Mouse (Mus musculus): ENCODE data around the gene Fbxw11.
"Not testable (repeated sequence)": the region's sequence is repeated elsewhere in the genome, so short reads cannot be mapped to it uniquely, and the experiment has no call there.

DNA sequence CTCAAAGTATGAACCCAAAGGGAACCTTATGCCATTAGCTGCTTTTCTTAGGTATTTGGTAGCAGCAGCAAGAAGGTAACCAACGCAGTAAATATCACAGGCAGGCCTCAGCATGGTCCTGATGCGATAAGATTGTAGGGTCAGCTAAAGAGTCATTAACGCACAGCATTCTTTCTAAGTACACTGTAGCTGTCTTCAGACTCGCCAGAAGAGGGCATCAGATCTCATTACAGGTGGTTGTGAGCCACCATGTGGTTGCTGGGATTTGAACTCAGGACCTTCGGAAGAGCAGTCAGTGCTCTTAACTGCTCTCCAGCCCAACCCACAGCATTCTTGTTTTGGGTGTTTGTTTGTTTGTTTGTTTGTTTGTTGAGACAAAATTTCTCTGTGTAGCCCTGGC, 23.9 kb upstream of the Fbxw11 start:
- not testable (repeated sequence) for TF ChIP-seq EP300 (IDR thresholded peaks at IDR 0.05; ENCODE audit: insufficient read depth, low read depth, low read length)
- TF ChIP-seq CTCF (IDR thresholded peaks at IDR 0.05) = peak; percentile 48

All from heart, adult 2 months (tissue).